Mouse (Mus musculus) kidney, adult 2 months (tissue): ENCODE measurements at regions not wholly inside any gene's neighbourhood (a gene's known extent, or its start where the extent isn't known, plus 50 kb on each side); places are given as distances from the start of the nearest gene placed in this dataset.

Experiments used
- CTCF ChIP-seq: fragments of 200-500 bp; conservative IDR thresholded peaks from 2 replicates; pipeline ENCODE4 v1.5.1; 2011; ENCODE audit warnings: low read depth, mild to moderate bottlenecking, control low read depth, low read length, moderate library complexity, mixed read lengths; ENCODE audit not compliant: insufficient read depth, insufficient read length
- POLR2A ChIP-seq: fragments of 200-500 bp; IDR thresholded peaks from one replicate; pipeline ENCODE4 v1.6.1; 2011; ENCODE audit warnings: low read depth, low read length, control low read depth

- TF ChIP-seq POLR2A: no peak
- TF ChIP-seq CTCF: no peak
These were observed 97.7 kb downstream of the Tmem30b start for GRCm38 (mm10) chr12:73448388-73448965.
